9 mouse cellular contexts compared by ENCODE assay signal in genomic region chr5:72350081-72350758, GRCm38 (mm10).
A peak's percentile ranks its signal among the peaks of the same experiment; 100 is the strongest.
DNase-seq lines count a peak whose midpoint lies in the region; ATAC-seq and TF ChIP-seq lines count a peak whose summit lies in the region.
"Had no signal": no experiment of that assay in that cellular context is flagged by ENCODE, and none has a peak within 500 bp of the region (broad histone marks: within the 10 kb centered on the region; RNA-seq: fewer than 3 reads in every experiment).

No protein-coding gene starts in this region.

- no peaks in the 10 kb centered on the region for H3K27me3 ChIP-seq in cerebellum, adult 2 months (ENCODE audit: control insufficient read depth, insufficient read depth, low read length)
- H3K27me3 ChIP-seq in intestine, postnatal 0 days (replicated peaks; ENCODE audit: control insufficient read depth, insufficient read depth, low read length): no peaks in the 10 kb centered on the region
- H3K27me3 ChIP-seq in liver, embryonic 11.5 days (replicated peaks; ENCODE audit: control insufficient read depth, insufficient read depth, low read length): no peaks in the 10 kb centered on the region

- no peak overlapping the region for H3K27ac ChIP-seq in cerebellum, adult 2 months (ENCODE audit: insufficient read depth, low read length)
- no peak overlapping the region for H3K27ac ChIP-seq in intestine, postnatal 0 days (ENCODE audit: low read depth, low read length)
- no peak overlapping the region for H3K27ac ChIP-seq in liver, embryonic 11.5 days (ENCODE audit: low read depth, low read length)

- H3K4me2 ChIP-seq in intestine, postnatal 0 days (replicated peaks; ENCODE audit: low read depth): no peak overlapping the region
- no peak overlapping the region for H3K4me2 ChIP-seq in liver, embryonic 11.5 days

- no peaks in the 10 kb centered on the region; the same call in 1 of the 2 replicates for H3K4me1 ChIP-seq in cerebellum, adult 2 months (ENCODE audit: control insufficient read depth, insufficient read depth, low read length)
- no peaks in the 10 kb centered on the region for H3K4me1 ChIP-seq in intestine, postnatal 0 days (replicated peaks; ENCODE audit: control insufficient read depth, insufficient read depth, low read length)
- no peaks in the 10 kb centered on the region for H3K4me1 ChIP-seq in liver, embryonic 11.5 days (replicated peaks; ENCODE audit: control insufficient read depth, insufficient read depth, low read length)

- ATAC-seq in intestine, postnatal 0 days: peak; percentile 69; the same call in 1 of the 2 replicates
- ATAC-seq in liver, embryonic 11.5 days (replicated peaks; ENCODE audit: low FRiP score): peak; percentile 58; the same call in 1 of the 2 replicates

- H3K4me3 ChIP-seq in cerebellum, adult 2 months (replicated peaks; ENCODE audit: insufficient read depth, low read depth, low read length): no peak overlapping the region
- no peak overlapping the region for H3K4me3 ChIP-seq in intestine, postnatal 0 days (ENCODE audit: low read depth, low read length)
- H3K4me3 ChIP-seq in liver, embryonic 11.5 days (ENCODE audit: low read depth, low read length): no peak overlapping the region
- H3K4me3 ChIP-seq: megakaryocyte, embryonic 14.5 days had no signal

- TF ChIP-seq CTCF in cerebellum, adult 2 months (IDR thresholded peaks at IDR 0.05; ENCODE audit: borderline replicate concordance, insufficient read depth, low read depth, low read length): peak; percentile 55; the same call in 1 of the 2 replicates
- peak; percentile 81 for TF ChIP-seq CTCF in intestine, postnatal 0 days (IDR thresholded peaks at IDR 0.05; ENCODE audit: low read depth)

- peak; percentile 86 for DNase-seq in 3T3-L1 (ENCODE audit: low read depth, low spot score)
- DNase-seq in ES-CJ7 (ENCODE audit: low read depth, low spot score): peak; percentile 69
- DNase-seq in cerebellum, adult 2 months: peak; percentile 16 to 23
- DNase-seq in forelimb bud, embryonic 11.5 days (ENCODE audit: low read depth, low spot score): peak; percentile 73
- no peak for DNase-seq in liver, embryonic 11.5 days (ENCODE audit: low spot score)
- peak; percentile 46 for DNase-seq in retina, adult 2 months (ENCODE audit: low read depth, low spot score)
- DNase-seq in urinary bladder, postnatal 25 days (ENCODE audit: low spot score): no peak

- H3K9ac ChIP-seq in intestine, postnatal 0 days (ENCODE audit: low read depth, low read length): no peak overlapping the region
- H3K9ac ChIP-seq in liver, embryonic 11.5 days (ENCODE audit: low read depth, low read length): no peak overlapping the region

- no peaks in the 10 kb centered on the region for H3K36me3 ChIP-seq in intestine, postnatal 0 days (ENCODE audit: control insufficient read depth, insufficient read depth)
- no peaks in the 10 kb centered on the region for H3K36me3 ChIP-seq in liver, embryonic 11.5 days (ENCODE audit: control insufficient read depth, insufficient read depth, low read length)

- no peak for TF ChIP-seq POLR2A in cerebellum, adult 2 months (IDR thresholded peaks at IDR 0.05; ENCODE audit: borderline replicate concordance, insufficient read depth, low read length)

- 35% methylated on average over 5 of the region's 5 CpGs for WGBS in cerebellum, adult 2 months
- WGBS in intestine, postnatal 0 days: 32% methylated on average over 5 of the region's 5 CpGs
- WGBS in liver, embryonic 11.5 days: 38% methylated on average over 5 of the region's 5 CpGs

- no peaks in the 10 kb centered on the region for H3K9me3 ChIP-seq in intestine, postnatal 0 days (ENCODE audit: control insufficient read depth)
- no peaks in the 10 kb centered on the region for H3K9me3 ChIP-seq in liver, embryonic 11.5 days (ENCODE audit: control insufficient read depth, low read length)
- H3K9me3 ChIP-seq: megakaryocyte, embryonic 14.5 days had no signal

Comparison
In these comparisons a context has a peak if more than half of its experiments do, and no peak if none do; other contexts are left out.
1. DNase-seq: peak in 3T3-L1 (single experiment), ES-CJ7 (single experiment), cerebellum, adult 2 months (2 of 2), forelimb bud, embryonic 11.5 days (single experiment) and retina, adult 2 months (single experiment); none in liver, embryonic 11.5 days (single experiment) and urinary bladder, postnatal 25 days (single experiment).